Mouse (Mus musculus): Measurements from ENCODE around the gene Hid1. TPM values are rescaled to one million over a fixed set of nuclear protein-coding genes. Genes with fewer than 3 reads are reported as not detected.

The Hid1 gene
- polyA plus RNA-seq, 1 experiment from 2014 or later, result 16.1 TPM

DNA sequence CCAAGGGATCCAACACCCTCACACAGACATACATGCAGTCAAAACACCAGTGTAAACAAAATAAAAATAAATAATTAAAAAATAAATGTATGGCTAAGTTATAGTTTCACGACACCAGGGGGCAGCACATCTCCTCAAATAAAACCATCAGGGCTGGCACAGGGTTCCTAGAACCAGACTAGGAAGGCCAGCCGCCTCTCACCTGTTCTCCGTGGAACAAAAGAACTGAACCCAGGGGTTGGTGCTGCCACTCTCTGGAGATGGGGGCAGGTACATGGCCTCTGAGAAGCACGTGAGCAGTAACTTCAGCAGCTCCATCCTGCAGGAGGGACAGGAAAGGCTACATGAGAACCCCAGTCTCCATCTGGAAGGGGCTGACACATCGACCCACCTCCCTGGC lies 9.1 kb downstream of the Hid1 start:
- no peak for ATAC-seq (ENCODE audit: insufficient read depth, low FRiP score, low TSS enrichment)
- peak; percentile 73 for DNase-seq (ENCODE audit: low spot score)
- H3K4me3 ChIP-seq (ENCODE audit: low read depth, low read length), result no peak overlapping the region
- no peak overlapping the region for H3K27ac ChIP-seq (ENCODE audit: low read depth, low read length)
- H3K4me1 ChIP-seq (ENCODE audit: control insufficient read depth, insufficient read depth, low read length), result no peaks in the 10 kb centered on the region; the same call in 1 of the 2 replicates
- 24% methylated on average over 5 of the region's 5 CpGs for WGBS
- H3K4me2 ChIP-seq (ENCODE audit: low read depth), result no peak overlapping the region
- H3K9ac ChIP-seq (ENCODE audit: low read length), result peak overlapping the region; percentile 26; the same call in 1 of the 2 replicates
- no peaks in the 10 kb centered on the region for H3K36me3 ChIP-seq (ENCODE audit: control insufficient read depth, insufficient read depth, low read length)
- H3K27me3 ChIP-seq (ENCODE audit: control insufficient read depth, insufficient read depth, low read length), result 0 out of 2 replicates have a peak, but pooled peaks cover 2% of the 10 kb centered on the region
- no peaks in the 10 kb centered on the region for H3K9me3 ChIP-seq (ENCODE audit: control insufficient read depth, low read length)

DNA sequence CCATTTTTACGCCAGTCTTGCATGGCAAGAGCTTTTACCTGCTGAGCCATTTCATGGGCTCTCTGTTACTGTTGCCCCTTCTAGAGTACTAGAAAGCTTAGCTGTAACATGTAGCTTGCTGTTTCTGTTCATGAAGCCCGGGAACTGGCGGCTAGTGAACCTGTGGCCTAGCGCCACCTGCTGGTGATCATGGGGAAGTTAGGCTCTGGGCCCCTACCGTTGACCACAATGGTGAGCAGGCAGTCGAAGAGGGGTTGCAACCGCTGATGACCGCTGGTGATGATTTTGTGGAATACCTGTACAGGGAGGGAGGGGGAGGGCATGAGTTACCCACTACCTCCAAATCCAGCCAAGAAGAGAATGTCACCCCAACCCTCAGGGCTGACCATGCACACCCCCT lies 13.4 kb downstream of the Hid1 start:
- H3K4me2 ChIP-seq (ENCODE audit: low read depth), result no peak overlapping the region
- DNase-seq (ENCODE audit: low spot score) (peak; percentile 84), ATAC-seq (ENCODE audit: insufficient read depth, low FRiP score, low TSS enrichment) (no peak)
- H3K27me3 ChIP-seq (ENCODE audit: control insufficient read depth, insufficient read depth, low read length), result 0 out of 2 replicates have a peak, but pooled peaks cover 2% of the 10 kb centered on the region
- H3K4me3 ChIP-seq (ENCODE audit: low read depth, low read length), result no peak overlapping the region
- no peak overlapping the region for H3K9ac ChIP-seq (ENCODE audit: low read length)
- WGBS, result 6% methylated on average over 8 of the region's 8 CpGs
- H3K4me1 ChIP-seq (ENCODE audit: control insufficient read depth, insufficient read depth, low read length), result no peaks in the 10 kb centered on the region; the same call in 1 of the 2 replicates
- H3K27ac ChIP-seq (ENCODE audit: low read depth, low read length), result no peak overlapping the region
- H3K36me3 ChIP-seq (ENCODE audit: control insufficient read depth, insufficient read depth, low read length), result no peaks in the 10 kb centered on the region
- H3K9me3 ChIP-seq (ENCODE audit: control insufficient read depth, low read length), result no peaks in the 10 kb centered on the region

DNA sequence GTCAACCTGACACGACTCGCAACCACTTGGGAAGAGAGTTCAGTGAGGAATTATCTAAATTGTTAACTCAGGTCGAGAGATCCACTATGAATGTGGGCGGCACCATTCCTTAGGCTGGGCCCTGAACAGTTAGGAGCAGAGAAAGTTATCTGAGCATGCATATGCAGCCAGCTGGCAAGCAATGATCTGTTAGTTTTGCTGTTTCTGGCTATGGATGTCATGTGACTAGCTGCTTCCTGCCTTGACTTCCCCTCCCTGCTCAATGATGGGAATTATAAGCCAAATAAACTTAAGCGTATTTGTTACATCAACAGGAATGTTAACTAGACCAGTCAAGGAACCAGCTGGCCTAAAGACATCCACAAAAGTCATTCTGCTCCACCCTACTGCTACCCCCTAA lies 14.2 kb downstream of the Hid1 start:
- no peaks in the 10 kb centered on the region for H3K36me3 ChIP-seq (ENCODE audit: control insufficient read depth, insufficient read depth, low read length)
- no peaks in the 10 kb centered on the region for H3K4me1 ChIP-seq (ENCODE audit: control insufficient read depth, insufficient read depth, low read length)
- H3K27ac ChIP-seq (ENCODE audit: low read depth, low read length), result no peak overlapping the region
- DNase-seq (ENCODE audit: low spot score) (no peak), ATAC-seq (ENCODE audit: insufficient read depth, low FRiP score, low TSS enrichment) (no peak)
- H3K27me3 ChIP-seq (ENCODE audit: control insufficient read depth, insufficient read depth, low read length), result 0 out of 2 replicates have a peak, but pooled peaks cover 2% of the 10 kb centered on the region
- WGBS, result 93% methylated on average over 5 of the region's 5 CpGs
- H3K4me3 ChIP-seq (ENCODE audit: low read depth, low read length), result no peak overlapping the region
- no peaks in the 10 kb centered on the region for H3K9me3 ChIP-seq (ENCODE audit: control insufficient read depth, low read length)
- H3K9ac ChIP-seq (ENCODE audit: low read length), result no peak overlapping the region; the same call in 1 of the 2 replicates
- H3K4me2 ChIP-seq (ENCODE audit: low read depth), result no peak overlapping the region

GRCm38 (mm10) chr11:115349976-115350375 lies 17.6 kb downstream of the Hid1 start:
- no peak overlapping the region for H3K27ac ChIP-seq (ENCODE audit: low read depth, low read length)
- no peaks in the 10 kb centered on the region for H3K36me3 ChIP-seq (ENCODE audit: control insufficient read depth, insufficient read depth, low read length)
- H3K9ac ChIP-seq (ENCODE audit: low read length), result no peak overlapping the region
- H3K27me3 ChIP-seq (ENCODE audit: control insufficient read depth, insufficient read depth, low read length), result no peaks in the 10 kb centered on the region
- no peak overlapping the region for H3K4me2 ChIP-seq (ENCODE audit: low read depth)
- ATAC-seq (ENCODE audit: insufficient read depth, low FRiP score, low TSS enrichment) (no peak), DNase-seq (ENCODE audit: low spot score) (no peak)
- 56% methylated on average over 4 of the region's 4 CpGs for WGBS
- no peaks in the 10 kb centered on the region for H3K4me1 ChIP-seq (ENCODE audit: control insufficient read depth, insufficient read depth, low read length)
- H3K4me3 ChIP-seq (ENCODE audit: low read depth, low read length), result no peak overlapping the region
- no peaks in the 10 kb centered on the region for H3K9me3 ChIP-seq (ENCODE audit: control insufficient read depth, low read length)

DNA sequence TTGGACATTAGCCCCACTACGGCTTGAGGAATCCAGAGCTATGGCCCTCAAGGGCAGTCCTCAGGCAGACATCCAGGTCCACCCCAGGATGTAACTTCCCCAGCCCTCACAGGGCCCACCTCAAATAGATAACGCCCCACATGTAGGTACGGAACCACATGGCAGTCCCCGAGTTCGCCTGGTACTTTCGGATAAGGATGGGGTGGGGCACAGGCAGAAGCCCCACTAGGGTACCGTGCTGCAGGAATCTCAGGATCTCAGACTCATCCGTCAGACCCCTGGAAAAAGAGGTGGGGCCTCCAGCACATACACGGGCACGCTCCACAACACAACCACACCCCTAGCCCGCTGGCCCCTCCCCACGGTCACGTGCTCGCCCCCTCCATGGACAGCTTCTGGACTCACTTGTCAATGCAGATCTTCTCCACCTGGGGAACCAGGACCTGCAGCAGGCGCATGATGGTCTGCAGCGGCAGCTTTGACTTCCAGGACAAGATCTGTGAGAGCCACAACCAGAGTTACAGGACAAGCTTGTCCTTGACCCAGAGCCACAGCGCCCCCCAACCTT lies 18.8 kb downstream of the Hid1 start:
- no peak overlapping the region for H3K4me2 ChIP-seq (ENCODE audit: low read depth)
- WGBS, result 54% methylated on average over 17 of the region's 17 CpGs
- H3K27me3 ChIP-seq (ENCODE audit: control insufficient read depth, insufficient read depth, low read length), result no peaks in the 10 kb centered on the region

GRCm38 (mm10) chr11:115345515-115345914 lies 22.0 kb downstream of the Hid1 start:
- DNase-seq (ENCODE audit: low spot score) (peak; percentile 44), ATAC-seq (ENCODE audit: insufficient read depth, low FRiP score, low TSS enrichment) (no peak)
- Histone ChIP-seq H3K36me3 (ENCODE audit: control insufficient read depth, insufficient read depth, low read length) (no peaks in the 10 kb centered on the region), H3K9ac (ENCODE audit: low read length) (no peak overlapping the region), H3K4me1 (ENCODE audit: control insufficient read depth, insufficient read depth, low read length) (no peaks in the 10 kb centered on the region), H3K9me3 (ENCODE audit: control insufficient read depth, low read length) (no peaks in the 10 kb centered on the region), H3K4me3 (ENCODE audit: low read depth, low read length) (no peak overlapping the region), H3K27ac (ENCODE audit: low read depth, low read length) (no peak overlapping the region), H3K27me3 (ENCODE audit: control insufficient read depth, insufficient read depth, low read length) (no peaks in the 10 kb centered on the region), H3K4me2 (ENCODE audit: low read depth) (no peak overlapping the region)
- 39% methylated on average over 7 of the region's 7 CpGs for WGBS

More for the DNA sequence above, 18.8 kb downstream of the Hid1 start:
- no peak for DNase-seq (ENCODE audit: low spot score)
- Histone ChIP-seq H3K9ac (ENCODE audit: low read length) (no peak overlapping the region), H3K4me1 (ENCODE audit: control insufficient read depth, insufficient read depth, low read length) (no peaks in the 10 kb centered on the region), H3K36me3 (ENCODE audit: control insufficient read depth, insufficient read depth, low read length) (no peaks in the 10 kb centered on the region), H3K9me3 (ENCODE audit: control insufficient read depth, low read length) (no peaks in the 10 kb centered on the region), H3K27ac (ENCODE audit: low read depth, low read length) (no peak overlapping the region), H3K4me3 (ENCODE audit: low read depth, low read length) (no peak overlapping the region)
- no peak for ATAC-seq (ENCODE audit: insufficient read depth, low FRiP score, low TSS enrichment)

DNA sequence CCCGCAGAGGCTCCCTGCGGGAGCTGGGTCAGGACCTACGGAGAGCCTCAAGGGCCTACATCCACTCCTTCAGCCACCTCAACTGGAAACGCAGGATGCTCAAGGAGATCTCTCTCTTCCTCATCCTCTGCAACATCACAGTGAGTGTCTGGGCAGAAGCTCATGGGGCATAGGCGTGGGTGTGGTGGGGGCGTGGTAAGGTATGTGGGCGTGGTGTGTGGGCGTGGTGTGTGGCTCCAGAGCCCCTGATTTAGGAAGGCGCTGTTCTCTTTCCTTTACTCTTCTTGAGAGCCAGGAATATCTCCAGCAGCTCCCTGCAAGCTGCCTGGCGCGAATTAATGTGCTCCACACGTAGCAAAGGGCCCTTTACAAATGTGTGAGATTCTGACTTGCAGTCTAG lies 22.6 kb downstream of the Hid1 start:
- Histone ChIP-seq H3K4me1 (ENCODE audit: control insufficient read depth, insufficient read depth, low read length) (no peaks in the 10 kb centered on the region), H3K27ac (ENCODE audit: low read depth, low read length) (no peak overlapping the region), H3K9ac (ENCODE audit: low read length) (no peak overlapping the region), H3K4me3 (ENCODE audit: low read depth, low read length) (no peak overlapping the region), H3K27me3 (ENCODE audit: control insufficient read depth, insufficient read depth, low read length) (no peaks in the 10 kb centered on the region), H3K36me3 (ENCODE audit: control insufficient read depth, insufficient read depth, low read length) (no peaks in the 10 kb centered on the region), H3K4me2 (ENCODE audit: low read depth) (no peak overlapping the region), H3K9me3 (ENCODE audit: control insufficient read depth, low read length) (no peaks in the 10 kb centered on the region)
- DNase-seq (ENCODE audit: low spot score) (no peak), ATAC-seq (ENCODE audit: insufficient read depth, low FRiP score, low TSS enrichment) (no peak)
- WGBS, result 9% methylated on average over 12 of the region's 12 CpGs

- WGBS, result 70% methylated on average over 6 of the region's 6 CpGs
- no peak for ATAC-seq (ENCODE audit: insufficient read depth, low FRiP score, low TSS enrichment)
- Histone ChIP-seq H3K27ac (ENCODE audit: low read depth, low read length) (no peak overlapping the region), H3K4me2 (ENCODE audit: low read depth) (no peak overlapping the region), H3K9me3 (ENCODE audit: control insufficient read depth, low read length) (no peaks in the 10 kb centered on the region), H3K9ac (ENCODE audit: low read length) (no peak overlapping the region), H3K36me3 (ENCODE audit: control insufficient read depth, insufficient read depth, low read length) (no peaks in the 10 kb centered on the region), H3K4me1 (ENCODE audit: control insufficient read depth, insufficient read depth, low read length) (no peaks in the 10 kb centered on the region), H3K4me3 (ENCODE audit: low read depth, low read length) (no peak overlapping the region), H3K27me3 (ENCODE audit: control insufficient read depth, insufficient read depth, low read length) (no peaks in the 10 kb centered on the region)
- no peak for DNase-seq (ENCODE audit: low spot score)
These were observed 25.7 kb downstream of the Hid1 start for GRCm38 (mm10) chr11:115341866-115342265.

- DNase-seq (ENCODE audit: low spot score) (no peak), ATAC-seq (ENCODE audit: insufficient read depth, low FRiP score, low TSS enrichment) (no peak)
- H3K4me2 ChIP-seq (ENCODE audit: low read depth), result no peak overlapping the region
- H3K4me3 ChIP-seq (ENCODE audit: low read depth, low read length), result no peak overlapping the region
- no peak overlapping the region for H3K9ac ChIP-seq (ENCODE audit: low read length)
- H3K4me1 ChIP-seq (ENCODE audit: control insufficient read depth, insufficient read depth, low read length), result no peaks in the 10 kb centered on the region
- no peak overlapping the region for H3K27ac ChIP-seq (ENCODE audit: low read depth, low read length)
- H3K27me3 ChIP-seq (ENCODE audit: control insufficient read depth, insufficient read depth, low read length), result peaks cover 3% of the 10 kb centered on the region; the same call in 1 of the 2 replicates
- H3K9me3 ChIP-seq (ENCODE audit: control insufficient read depth, low read length), result no peaks in the 10 kb centered on the region
- 67% methylated on average over 2 of the region's 2 CpGs for WGBS
- no peaks in the 10 kb centered on the region for H3K36me3 ChIP-seq (ENCODE audit: control insufficient read depth, insufficient read depth, low read length)
These were observed 26.3 kb downstream of the Hid1 start for GRCm38 (mm10) chr11:115341246-115341645.

Measured in neural tube, embryonic 11.5 days (tissue).